Mouse (Mus musculus) layer of hippocampus, adult 6 months (tissue): Measurements from ENCODE around the gene Kcnt1. TPM values are rescaled to one million over a fixed set of nuclear protein-coding genes. Genes with fewer than 3 reads are reported as not detected.

ENCODE experiments used
- long read RNA-seq, 2 experiments: library from polyadenylated mRNA; unstranded; transcript quantifications; one replicate each; pipeline ENCODE4 v2.0.0; 2019 to 2020
- polyA plus RNA-seq: library from polyadenylated mRNA; unstranded; fragments of <200 nt; fragmentation: Nextera tagmentation; gene quantifications from 2 replicates; pipeline ENCODE4 v1.2.3, GENCODE M21; 2021

Kcnt1 gene
- polyA plus RNA-seq = 6.0 and 6.2 TPM in 2 replicates
- long read RNA-seq, experiment 1, partial matches to known transcripts = 7 of 10 reads
- long read RNA-seq, experiment 1, other reads (novel, unspliced or antisense) = 3 of 10 reads
- long read RNA-seq, experiment 2, partial matches to known transcripts = 15 of 37 reads
- long read RNA-seq, experiment 2, other reads (novel, unspliced or antisense) = 19 of 37 reads

DNA sequence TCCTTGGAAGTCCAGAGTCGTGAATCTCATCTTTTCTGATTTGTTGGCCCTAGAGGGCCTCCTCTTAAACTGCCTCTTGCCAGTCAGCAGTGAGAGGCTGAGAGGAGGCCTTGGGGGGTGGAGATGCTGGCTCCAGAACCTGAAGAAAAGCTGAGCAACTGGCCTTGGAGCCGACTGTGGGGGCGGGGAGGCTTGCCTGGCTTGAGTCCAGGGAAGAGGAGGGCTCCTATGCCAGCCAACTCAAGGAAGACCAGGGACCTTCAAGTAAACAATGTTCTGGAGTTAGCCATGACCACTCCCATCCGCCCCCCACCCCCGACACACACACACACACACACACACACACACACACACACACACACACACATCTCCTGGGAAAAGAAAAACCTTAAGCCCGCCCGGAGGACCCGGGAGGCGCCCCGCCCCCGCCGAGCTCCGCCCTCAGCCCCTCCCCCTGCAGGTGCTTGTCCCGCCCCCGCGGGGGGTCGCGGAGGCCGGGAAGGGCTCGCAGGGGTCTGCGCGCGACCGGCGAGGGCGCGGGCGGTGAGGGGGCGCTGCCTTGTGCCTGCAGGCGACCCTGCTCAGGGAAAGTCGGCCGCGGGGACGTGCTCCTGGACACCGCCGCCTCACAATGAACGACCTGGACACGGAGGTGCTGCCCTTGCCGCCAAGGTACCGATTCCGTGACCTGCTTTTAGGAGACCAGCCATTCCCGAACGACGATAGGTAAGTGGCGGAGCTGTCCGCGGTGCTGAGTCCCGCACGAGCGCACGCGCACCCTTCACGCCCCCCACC is at the start of gene Kcnt1:
Gene Kcnt1, plus strand, starts transcription at position 398 of the 795 bp plus-strand sequence.

DNA sequence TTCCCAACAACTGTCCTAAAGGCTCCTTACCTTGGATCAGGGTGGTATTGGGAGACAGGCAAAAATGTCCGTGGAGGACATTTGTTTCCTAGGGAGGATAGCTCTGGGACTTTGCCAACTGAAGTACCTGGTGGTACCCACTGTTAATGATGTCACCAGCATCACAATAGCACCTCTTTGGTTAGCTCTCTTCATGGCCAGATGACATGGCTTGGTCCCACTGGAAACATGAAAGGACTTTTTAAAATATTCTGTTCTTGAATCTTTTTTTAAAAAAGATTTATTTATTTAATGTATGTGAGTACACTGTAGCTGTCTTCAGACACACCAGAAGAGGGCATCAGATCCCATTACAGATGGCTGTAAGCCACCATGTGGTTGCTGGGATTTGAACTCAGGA is 47.8 kb upstream of the Kcnt1 start, which contains the start of gene Glt6d1:
Gene Glt6d1, minus strand, starts transcription at position 101 of the 400 bp plus-strand sequence.

DNA sequence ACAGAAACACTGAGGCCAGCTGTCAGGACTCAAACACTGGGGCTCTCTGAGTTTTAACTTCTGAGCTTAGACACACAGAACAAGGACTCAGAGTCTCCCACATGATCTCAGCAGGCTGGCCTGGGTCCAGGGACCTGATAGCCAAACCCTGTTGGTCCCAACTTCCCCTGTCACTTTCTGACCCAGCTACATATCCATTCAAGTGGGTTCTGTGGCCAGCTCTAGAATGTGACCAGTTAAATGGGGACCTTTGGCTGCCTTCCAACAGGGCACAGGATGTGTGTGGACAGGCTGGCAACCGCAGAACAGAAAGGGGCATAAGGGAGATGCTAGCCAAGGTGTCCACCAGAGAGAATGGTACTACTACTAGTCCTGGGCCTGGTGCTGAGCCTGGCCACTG is 40.7 kb upstream of the Kcnt1 start, which contains the start of gene Lcn9:
Gene Lcn9, plus strand, starts transcription at position 348 of the 400 bp plus-strand sequence.

DNA sequence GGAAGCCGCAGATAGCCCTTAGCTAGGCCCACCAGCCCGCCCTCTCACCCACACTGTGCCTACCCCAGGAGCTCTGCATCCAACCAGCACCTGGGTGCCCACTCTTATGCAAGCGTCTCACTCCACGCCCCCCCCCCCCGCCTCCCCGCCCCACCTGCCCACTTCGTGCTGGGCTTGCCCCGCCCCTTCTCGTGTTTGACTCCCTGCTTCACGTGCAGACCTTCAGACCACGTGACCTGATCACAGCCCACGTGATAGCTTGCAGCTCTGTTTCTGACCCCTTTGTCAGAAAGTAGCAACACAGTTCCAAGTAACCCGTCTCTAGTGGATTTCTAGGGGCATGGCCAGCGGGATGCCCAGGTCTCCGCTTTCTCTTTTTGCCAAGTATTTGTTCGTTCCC is 16.3 kb upstream of the Kcnt1 start, which contains the start of gene Sohlh1:
Gene Sohlh1, minus strand, starts transcription at position 23 of the 400 bp plus-strand sequence.

Other genes with a start within 250 kb of the Kcnt1 start
- 0.83 and 1.1 TPM in 2 replicates for gene Ccdc183, start 246.1 kb upstream of the Kcnt1 start, polyA plus RNA-seq
- 44.7 and 48.2 TPM in 2 replicates for gene Tmem141, start 241.7 kb upstream of the Kcnt1 start, polyA plus RNA-seq
- gene Fcna, start 235.7 kb upstream of the Kcnt1 start, polyA plus RNA-seq = 0.33 and 0.40 TPM in 2 replicates
- not detected in 2 replicates for gene Lcn8, start 210.6 kb upstream of the Kcnt1 start, polyA plus RNA-seq
- gene Lcn5, start 205.8 kb upstream of the Kcnt1 start, polyA plus RNA-seq = not detected in 2 replicates
- gene Lcn6, start 186.9 kb upstream of the Kcnt1 start, polyA plus RNA-seq = not detected in 2 replicates
- gene Lcn10, start 181.0 kb upstream of the Kcnt1 start, polyA plus RNA-seq = not detected in 2 replicates
- not detected in 2 replicates for gene Obp2a, start 163.7 kb upstream of the Kcnt1 start, polyA plus RNA-seq
- 212 and 245 TPM in 2 replicates for gene Bmyc, start 157.0 kb upstream of the Kcnt1 start, polyA plus RNA-seq
- not detected in 2 replicates for gene Obp2b, start 126.7 kb upstream of the Kcnt1 start, polyA plus RNA-seq
- not detected in 2 replicates for gene Lcn3, start 98.2 kb upstream of the Kcnt1 start, polyA plus RNA-seq
- not detected in 2 replicates for gene Lcn11, start 86.7 kb upstream of the Kcnt1 start, polyA plus RNA-seq
- gene Gm13539, start 81.5 kb upstream of the Kcnt1 start, polyA plus RNA-seq = not detected in 2 replicates
- not detected in 2 replicates for gene Glt6d1, start 47.9 kb upstream of the Kcnt1 start, polyA plus RNA-seq
- gene Lcn9, start 40.6 kb upstream of the Kcnt1 start, polyA plus RNA-seq = not detected in 2 replicates
- 0.10 TPM in 1 of 2 replicates, not detected in the other for gene Sohlh1, start 16.5 kb upstream of the Kcnt1 start, polyA plus RNA-seq
- gene Camsap1, start 119.5 kb downstream of the Kcnt1 start, polyA plus RNA-seq = 7.7 and 11.1 TPM in 2 replicates
- gene Ubac1, start 158.0 kb downstream of the Kcnt1 start, polyA plus RNA-seq = 21.4 and 21.9 TPM in 2 replicates